Mouse (Mus musculus): ENCODE measurements at regions not wholly inside any gene's neighbourhood (a gene's known extent, or its start where the extent isn't known, plus 50 kb on each side); places are given as distances from the start of the nearest gene placed in this dataset.

DNA sequence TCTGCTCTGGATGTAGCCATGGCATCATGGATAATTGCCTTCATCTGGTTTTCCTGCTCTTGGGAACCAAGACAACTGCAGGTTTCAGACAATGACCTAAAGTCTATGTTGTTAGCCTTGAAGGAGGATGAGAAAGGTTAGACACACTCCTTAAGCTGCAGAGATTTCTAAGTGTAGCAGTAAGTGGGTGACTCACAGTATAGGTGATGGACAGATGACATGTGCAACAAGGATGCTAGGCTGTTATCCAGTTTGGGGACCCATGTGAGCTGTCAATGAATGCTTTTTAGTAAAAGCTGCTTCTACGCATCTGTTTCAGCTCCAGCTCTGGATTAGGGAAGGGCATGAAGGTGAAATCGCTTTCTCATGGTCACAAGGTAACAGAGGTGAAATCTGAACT is 1159.7 kb upstream of the A1bg start:
- H3K9ac ChIP-seq (ENCODE audit: low read depth, low read length) = no peak overlapping the region
- H3K4me1 ChIP-seq (ENCODE audit: control insufficient read depth, insufficient read depth, low read length) = no peaks in the 10 kb centered on the region
- 94% methylated on average over 2 of the region's 2 CpGs for WGBS
- no peaks in the 10 kb centered on the region for H3K36me3 ChIP-seq (ENCODE audit: control insufficient read depth, insufficient read depth, low read length)
- no peak overlapping the region for H3K4me2 ChIP-seq (ENCODE audit: low read length)
- H3K27ac ChIP-seq (ENCODE audit: low read length) = no peak overlapping the region
- H3K27me3 ChIP-seq (ENCODE audit: control insufficient read depth, insufficient read depth, low read depth, low read length) = no peaks in the 10 kb centered on the region
- H3K9me3 ChIP-seq (replicated peaks; ENCODE audit: control insufficient read depth, low read length, poor library complexity, severe bottlenecking) = no peaks in the 10 kb centered on the region
- no peak for ATAC-seq
- H3K4me3 ChIP-seq (ENCODE audit: low read depth, low read length) = no peak overlapping the region

DNA sequence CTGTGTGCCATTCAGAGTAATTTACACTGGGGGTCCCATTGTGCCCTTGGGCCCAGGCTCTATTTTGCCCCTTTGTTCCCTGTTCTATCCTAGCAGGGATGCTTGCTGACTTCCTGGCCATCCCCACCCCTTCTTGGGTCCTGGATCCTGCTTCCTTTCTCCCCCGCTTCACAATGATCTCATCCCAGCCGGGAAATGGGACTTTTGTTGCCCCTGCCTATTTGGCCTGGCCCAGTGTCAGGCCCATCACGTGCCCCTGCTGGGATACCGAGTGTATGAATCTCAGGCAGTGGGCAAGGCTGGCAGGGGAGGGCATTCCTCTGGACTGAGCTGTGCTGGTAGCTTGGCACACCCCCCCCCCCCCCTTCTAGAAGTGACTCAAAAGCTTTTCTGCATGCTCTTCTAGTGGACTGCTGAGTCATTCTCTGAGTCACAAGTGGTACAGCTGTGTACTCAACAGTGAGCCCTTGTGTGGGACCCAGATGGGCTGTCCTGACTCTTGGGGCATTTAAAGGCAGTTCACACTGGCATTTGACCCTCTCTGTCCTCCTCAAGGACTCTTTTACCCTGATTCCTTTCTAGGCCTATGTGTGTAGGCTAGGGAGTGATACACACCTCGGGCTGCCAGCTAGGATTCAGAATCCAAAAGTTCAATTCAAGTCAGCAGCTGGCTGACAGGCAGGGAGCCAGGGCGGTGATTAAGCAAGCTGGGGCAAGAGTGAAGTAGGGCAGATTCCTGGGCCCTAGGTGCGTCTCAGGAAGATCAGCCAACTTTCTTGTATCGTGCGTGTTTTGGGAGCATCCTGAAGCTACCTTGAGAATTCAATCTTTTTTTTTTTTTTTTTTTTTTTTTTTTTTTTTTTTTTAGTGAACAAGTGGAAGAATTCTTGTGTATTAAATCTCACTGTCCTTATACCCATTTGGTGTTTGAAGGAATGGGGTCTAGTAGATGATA is 1156.6 kb upstream of the A1bg start:
- no peak overlapping the region for H3K4me3 ChIP-seq (ENCODE audit: low read depth, low read length)
- no peak overlapping the region for H3K9ac ChIP-seq (ENCODE audit: low read depth, low read length)
- H3K27me3 ChIP-seq (ENCODE audit: control insufficient read depth, insufficient read depth, low read depth, low read length) = no peaks in the 10 kb centered on the region
- ATAC-seq = peak; percentile 70; the same call in 1 of the 2 replicates
- H3K4me2 ChIP-seq (ENCODE audit: low read length) = no peak overlapping the region
- H3K9me3 ChIP-seq (replicated peaks; ENCODE audit: control insufficient read depth, low read length, poor library complexity, severe bottlenecking) = no peaks in the 10 kb centered on the region
- no peaks in the 10 kb centered on the region for H3K36me3 ChIP-seq (ENCODE audit: control insufficient read depth, insufficient read depth, low read length)
- no peaks in the 10 kb centered on the region for H3K4me1 ChIP-seq (ENCODE audit: control insufficient read depth, insufficient read depth, low read length)
- H3K27ac ChIP-seq (ENCODE audit: low read length) = no peak overlapping the region
- WGBS = 67% methylated on average over 9 of the region's 9 CpGs

DNA sequence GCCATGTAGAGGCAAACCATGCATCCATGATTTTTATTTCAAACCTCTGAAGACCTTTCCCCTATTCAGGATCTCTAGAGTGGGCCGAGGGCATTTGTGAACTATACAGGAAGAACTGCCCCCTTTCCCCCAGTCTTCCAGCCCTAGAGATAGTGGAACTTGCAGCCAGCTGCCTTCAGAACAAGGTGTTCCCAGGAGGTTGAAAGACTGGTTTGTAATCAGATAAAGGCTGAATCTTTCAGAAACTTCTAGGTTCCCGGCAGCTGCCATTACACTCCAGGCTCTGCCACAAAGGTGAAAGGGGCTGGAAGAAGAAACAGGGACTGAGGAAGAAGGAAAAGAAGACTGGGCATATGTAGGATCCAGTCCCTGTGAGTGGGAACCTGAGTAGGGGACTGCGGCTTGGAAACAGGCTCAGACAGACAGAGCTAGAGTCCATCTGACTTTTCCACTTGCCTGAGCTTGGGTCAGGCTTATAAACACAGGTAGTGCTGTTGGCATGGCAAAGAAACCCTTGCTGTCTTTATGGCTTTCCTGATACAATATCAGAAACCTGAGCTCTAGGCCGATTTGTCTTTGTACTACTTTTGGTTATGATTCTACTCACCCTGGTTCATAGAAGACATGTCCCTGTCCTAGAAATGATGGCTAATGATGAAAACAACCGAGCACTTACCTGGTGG is 1153.9 kb upstream of the A1bg start:
- Histone ChIP-seq H3K4me2 (ENCODE audit: low read length) (no peak overlapping the region), H3K9ac (ENCODE audit: low read depth, low read length) (no peak overlapping the region), H3K9me3 (replicated peaks; ENCODE audit: control insufficient read depth, low read length, poor library complexity, severe bottlenecking) (no peaks in the 10 kb centered on the region), H3K27me3 (ENCODE audit: control insufficient read depth, insufficient read depth, low read depth, low read length) (no peaks in the 10 kb centered on the region), H3K4me3 (ENCODE audit: low read depth, low read length) (no peak overlapping the region), H3K36me3 (ENCODE audit: control insufficient read depth, insufficient read depth, low read length) (no peaks in the 10 kb centered on the region), H3K27ac (ENCODE audit: low read length) (no peak overlapping the region), H3K4me1 (ENCODE audit: control insufficient read depth, insufficient read depth, low read length) (no peaks in the 10 kb centered on the region)
- 89% methylated on average over 5 of the region's 5 CpGs for WGBS
- no peak for ATAC-seq

DNA sequence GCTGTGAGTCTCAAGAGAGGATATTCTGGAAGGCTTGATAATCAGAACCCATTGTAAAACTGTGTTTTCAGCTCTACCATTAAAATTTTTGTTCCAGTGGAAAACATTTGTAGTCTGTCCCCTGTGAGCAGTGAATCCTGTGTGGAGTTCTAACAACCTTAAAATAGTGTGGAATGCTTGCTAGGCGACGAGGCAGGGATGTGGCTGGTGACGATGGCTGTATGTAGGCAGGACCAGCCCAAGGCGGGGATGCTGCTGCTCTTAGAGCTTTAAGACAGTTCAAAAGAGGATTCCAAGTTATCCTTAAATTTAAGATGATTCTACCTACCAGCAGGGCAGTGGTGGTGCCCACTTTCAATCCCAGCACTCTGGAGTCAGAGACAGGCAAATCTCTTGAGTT is 1151.9 kb upstream of the A1bg start:
- Histone ChIP-seq H3K36me3 (ENCODE audit: control insufficient read depth, insufficient read depth, low read length) (no peaks in the 10 kb centered on the region), H3K27me3 (ENCODE audit: control insufficient read depth, insufficient read depth, low read depth, low read length) (no peaks in the 10 kb centered on the region), H3K4me1 (ENCODE audit: control insufficient read depth, insufficient read depth, low read length) (no peaks in the 10 kb centered on the region), H3K9ac (ENCODE audit: low read depth, low read length) (no peak overlapping the region), H3K4me3 (ENCODE audit: low read depth, low read length) (no peak overlapping the region), H3K4me2 (ENCODE audit: low read length) (no peak overlapping the region), H3K27ac (ENCODE audit: low read length) (no peak overlapping the region), H3K9me3 (replicated peaks; ENCODE audit: control insufficient read depth, low read length, poor library complexity, severe bottlenecking) (no peaks in the 10 kb centered on the region)
- WGBS = 85% methylated on average over 4 of the region's 4 CpGs
- ATAC-seq = no peak

DNA sequence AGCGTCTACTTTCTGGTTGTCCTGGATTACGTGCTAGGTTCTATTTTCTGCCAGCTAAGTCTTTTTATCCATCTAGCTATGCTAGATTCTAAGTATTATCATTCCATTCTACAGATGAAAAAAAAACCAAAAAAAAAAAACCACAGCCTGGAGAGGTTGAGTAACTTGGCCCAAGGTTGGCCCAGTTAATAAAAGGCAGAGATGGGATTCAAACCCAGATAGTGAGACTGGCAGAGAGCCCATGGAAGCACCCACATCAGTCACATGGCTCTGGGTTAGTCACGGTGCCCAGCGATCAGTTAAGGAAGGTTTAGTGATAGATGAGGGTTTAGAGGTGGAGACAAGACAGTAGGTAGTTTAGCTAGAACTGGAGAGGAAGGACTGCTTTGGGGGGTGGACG is 1150.8 kb upstream of the A1bg start:
- Histone ChIP-seq H3K4me2 (ENCODE audit: low read length) (no peak overlapping the region), H3K27ac (ENCODE audit: low read length) (no peak overlapping the region), H3K9me3 (replicated peaks; ENCODE audit: control insufficient read depth, low read length, poor library complexity, severe bottlenecking) (no peaks in the 10 kb centered on the region), H3K9ac (ENCODE audit: low read depth, low read length) (no peak overlapping the region), H3K4me1 (ENCODE audit: control insufficient read depth, insufficient read depth, low read length) (no peaks in the 10 kb centered on the region), H3K27me3 (ENCODE audit: control insufficient read depth, insufficient read depth, low read depth, low read length) (no peaks in the 10 kb centered on the region), H3K36me3 (ENCODE audit: control insufficient read depth, insufficient read depth, low read length) (no peaks in the 10 kb centered on the region), H3K4me3 (ENCODE audit: low read depth, low read length) (no peak overlapping the region)
- WGBS = 92% methylated on average over 5 of the region's 5 CpGs
- ATAC-seq = no peak

DNA sequence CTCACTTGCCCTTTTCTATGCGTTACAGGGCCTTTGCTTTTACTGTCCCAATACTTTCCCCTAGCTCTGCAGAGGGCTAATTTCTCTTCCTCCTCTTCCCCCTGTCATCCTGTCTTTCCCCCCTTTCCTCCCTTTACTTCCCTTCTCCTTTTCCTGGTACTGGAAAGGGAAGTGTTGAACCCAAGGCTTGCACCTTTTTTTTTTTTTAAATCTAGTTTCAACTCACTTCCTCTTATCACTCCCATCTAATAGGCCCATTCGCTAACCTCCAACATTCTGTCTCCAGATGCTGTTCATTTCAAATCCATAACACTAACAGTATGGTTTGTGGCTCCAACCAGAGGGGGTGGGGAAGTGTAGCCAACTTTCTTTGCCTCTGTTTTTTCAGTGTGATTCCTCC is 1148.5 kb upstream of the A1bg start:
- Histone ChIP-seq H3K4me3 (ENCODE audit: low read depth, low read length) (no peak overlapping the region), H3K9me3 (replicated peaks; ENCODE audit: control insufficient read depth, low read length, poor library complexity, severe bottlenecking) (no peaks in the 10 kb centered on the region), H3K27ac (ENCODE audit: low read length) (no peak overlapping the region), H3K27me3 (ENCODE audit: control insufficient read depth, insufficient read depth, low read depth, low read length) (no peaks in the 10 kb centered on the region), H3K4me2 (ENCODE audit: low read length) (no peak overlapping the region), H3K36me3 (ENCODE audit: control insufficient read depth, insufficient read depth, low read length) (no peaks in the 10 kb centered on the region), H3K9ac (ENCODE audit: low read depth, low read length) (no peak overlapping the region), H3K4me1 (ENCODE audit: control insufficient read depth, insufficient read depth, low read length) (no peaks in the 10 kb centered on the region)
- 97% methylated on average over 2 of the region's 2 CpGs for WGBS
- ATAC-seq = no peak

DNA sequence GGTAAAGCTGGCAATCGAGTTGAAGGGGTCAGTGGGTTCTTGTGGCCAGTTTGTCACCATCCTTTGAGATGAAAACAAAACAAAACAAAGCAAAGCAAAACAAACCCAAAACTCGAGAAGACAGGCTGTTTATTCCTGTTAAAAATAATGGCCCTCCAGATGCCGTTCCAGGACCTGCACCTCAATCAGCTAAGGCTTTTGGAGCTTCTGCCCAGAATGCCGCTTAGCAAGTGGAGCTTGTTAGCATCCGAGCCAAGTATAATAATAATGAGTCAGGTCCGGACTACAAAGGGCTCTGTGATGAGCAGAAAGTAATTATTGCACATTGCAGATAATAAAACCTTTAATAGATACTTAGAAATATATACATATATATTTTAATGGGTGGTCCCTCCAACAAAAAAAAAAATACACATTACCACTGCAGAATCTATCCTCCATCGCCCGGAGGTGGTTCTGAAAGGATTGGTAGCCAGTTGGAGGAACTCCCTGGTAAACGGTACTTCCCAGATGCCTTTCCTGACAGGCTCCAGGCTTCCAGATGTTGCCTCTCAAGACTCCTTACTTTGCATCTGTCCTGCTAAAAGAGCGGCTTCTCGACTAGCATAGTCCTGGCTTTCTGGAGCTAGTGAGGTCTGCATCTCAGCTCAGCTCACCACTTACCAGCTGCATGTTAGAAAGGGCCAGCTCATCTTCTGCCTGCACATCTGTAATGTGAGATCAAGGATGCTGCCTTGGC is 1145.8 kb upstream of the A1bg start:
- no peaks in the 10 kb centered on the region for H3K27me3 ChIP-seq (ENCODE audit: control insufficient read depth, insufficient read depth, low read depth, low read length)
- no peaks in the 10 kb centered on the region for H3K36me3 ChIP-seq (ENCODE audit: control insufficient read depth, insufficient read depth, low read length)
- no peaks in the 10 kb centered on the region for H3K9me3 ChIP-seq (replicated peaks; ENCODE audit: control insufficient read depth, low read length, poor library complexity, severe bottlenecking)
- ATAC-seq = no peak
- WGBS = 72% methylated on average over 11 of the region's 11 CpGs
- no peak overlapping the region for H3K27ac ChIP-seq (ENCODE audit: low read length)
- H3K4me3 ChIP-seq (ENCODE audit: low read depth, low read length) = no peak overlapping the region
- H3K4me2 ChIP-seq (ENCODE audit: low read length) = no peak overlapping the region
- H3K4me1 ChIP-seq (ENCODE audit: control insufficient read depth, insufficient read depth, low read length) = no peaks in the 10 kb centered on the region
- no peak overlapping the region for H3K9ac ChIP-seq (ENCODE audit: low read depth, low read length)

DNA sequence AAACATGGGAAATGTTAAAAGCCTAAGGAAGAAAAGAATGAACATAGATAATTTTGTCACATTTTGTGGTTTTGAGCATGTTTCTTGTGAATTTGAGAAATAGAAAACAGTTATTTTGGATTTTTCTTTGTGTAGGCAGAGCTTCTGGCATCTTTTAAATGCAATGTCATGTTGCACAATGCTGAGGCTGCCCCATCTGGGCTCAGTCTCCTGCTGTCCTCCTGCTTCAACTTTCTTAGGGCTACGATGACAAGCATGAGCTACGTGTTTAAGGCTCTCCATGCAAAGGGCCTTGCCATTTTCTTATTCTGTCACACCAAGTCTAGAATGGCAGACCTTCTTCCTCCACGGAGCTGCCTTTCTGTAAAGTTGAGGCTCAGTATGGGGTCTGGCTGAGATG is 1141.6 kb upstream of the A1bg start:
- no peak overlapping the region for H3K27ac ChIP-seq (ENCODE audit: low read length)
- no peaks in the 10 kb centered on the region for H3K27me3 ChIP-seq (ENCODE audit: control insufficient read depth, insufficient read depth, low read depth, low read length)
- H3K9me3 ChIP-seq (replicated peaks; ENCODE audit: control insufficient read depth, low read length, poor library complexity, severe bottlenecking) = no peaks in the 10 kb centered on the region
- ATAC-seq = no peak
- no peak overlapping the region for H3K4me3 ChIP-seq (ENCODE audit: low read depth, low read length)
- WGBS = 97% methylated on average over 3 of the region's 3 CpGs
- no peaks in the 10 kb centered on the region for H3K36me3 ChIP-seq (ENCODE audit: control insufficient read depth, insufficient read depth, low read length)
- no peak overlapping the region for H3K4me2 ChIP-seq (ENCODE audit: low read length)
- H3K4me1 ChIP-seq (ENCODE audit: control insufficient read depth, insufficient read depth, low read length) = no peaks in the 10 kb centered on the region
- H3K9ac ChIP-seq (ENCODE audit: low read depth, low read length) = no peak overlapping the region

DNA sequence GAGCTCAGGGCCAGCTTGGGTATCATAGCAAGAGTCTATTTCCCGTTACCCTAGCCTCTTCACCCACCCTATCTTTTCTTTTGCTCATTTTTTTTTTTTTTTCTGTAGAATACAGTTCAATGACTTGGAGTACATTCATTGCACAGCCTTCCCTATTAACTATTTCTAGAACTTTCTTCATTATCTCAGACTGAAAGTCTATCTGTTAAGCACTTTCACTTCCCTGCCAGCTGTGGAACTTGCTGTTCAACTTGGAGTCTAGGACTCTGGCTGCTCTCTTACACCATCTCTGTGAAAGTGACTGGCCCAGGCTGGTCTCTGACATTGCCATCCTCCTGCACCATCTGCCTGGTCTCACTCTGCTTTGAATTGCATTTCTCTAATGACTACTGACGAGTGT is 1134.6 kb upstream of the A1bg start:
- H3K27ac ChIP-seq (ENCODE audit: low read length) = no peak overlapping the region
- no peaks in the 10 kb centered on the region for H3K9me3 ChIP-seq (replicated peaks; ENCODE audit: control insufficient read depth, low read length, poor library complexity, severe bottlenecking)
- ATAC-seq = no peak
- no peaks in the 10 kb centered on the region for H3K27me3 ChIP-seq (ENCODE audit: control insufficient read depth, insufficient read depth, low read depth, low read length)
- no peak overlapping the region for H3K9ac ChIP-seq (ENCODE audit: low read depth, low read length)
- H3K4me1 ChIP-seq (ENCODE audit: control insufficient read depth, insufficient read depth, low read length) = no peaks in the 10 kb centered on the region
- no peak overlapping the region for H3K4me2 ChIP-seq (ENCODE audit: low read length)
- 86% methylated on average over 2 of the region's 2 CpGs for WGBS
- no peaks in the 10 kb centered on the region for H3K36me3 ChIP-seq (ENCODE audit: control insufficient read depth, insufficient read depth, low read length)
- no peak overlapping the region for H3K4me3 ChIP-seq (ENCODE audit: low read depth, low read length)
